ENCODE assay signal across 17 mouse cellular contexts in genomic region chr3:101985634-101986033, GRCm38 (mm10).
DNase-seq lines count a peak whose midpoint lies in the region.
"Had no signal": no experiment of that assay in that cellular context is flagged by ENCODE, and none has a peak within 500 bp of the region (broad histone marks: within the 10 kb centered on the region; RNA-seq: fewer than 3 reads in every experiment).

No protein-coding gene starts in this region.

- DNase-seq in cerebellum, adult 18-20 months = peak; percentile 31 to 56
- DNase-seq in cerebellum, adult 8-10 months = no peak
- DNase-seq in cerebellum, postnatal 10 days = peak; percentile 57 to 67
- no peak for DNase-seq in cerebellum, adult 11 months
- peak; percentile 53 for DNase-seq in brain, adult 2 months (ENCODE audit: low read depth, low spot score)
- peak; percentile 36 to 67 for DNase-seq in cerebellum, postnatal 25 days
- no peak for DNase-seq in T-cell, adult 2 months (ENCODE audit: low spot score)
- DNase-seq: adrenal gland, postnatal 10 days; adrenal gland, postnatal 36 days; B cell, adult 2 months; embryo, embryonic 11 days; gastrocnemius, postnatal 10 days; gastrocnemius, postnatal 36 days; heart, adult 2 months; heart, postnatal 14 days; heart, postnatal 4 days; kidney, adult 18-20 months had no signal

Comparison
In these comparisons a context has a peak if more than half of its experiments do, and no peak if none do; other contexts are left out.
1. DNase-seq: peak in cerebellum, adult 18-20 months (2 of 2), cerebellum, postnatal 10 days (2 of 2), brain, adult 2 months (single experiment) and cerebellum, postnatal 25 days (2 of 2); none in cerebellum, adult 8-10 months (single experiment), cerebellum, adult 11 months (single experiment) and T-cell, adult 2 months (single experiment).